Mouse (Mus musculus) heart, embryonic 13.5 days (tissue): ENCODE measurements at regions not wholly inside any gene's neighbourhood (a gene's known extent, or its start where the extent isn't known, plus 50 kb on each side); places are given as distances from the start of the nearest gene placed in this dataset.

Source experiments
- ATAC-seq: fragments of 200-750 bp; cut with Nextera tagmentation; 2 replicates; pipeline ENCODE4 v1.8.0; 2017; ENCODE audit warnings: moderate TSS enrichment; ENCODE audit not compliant: insufficient number of reproducible peaks, low FRiP score, low TSS enrichment; ENCODE audit errors: extremely low read depth
- H3K27ac ChIP-seq: fragments of 300-500 bp; sonication (generic); replicated peaks from 2 replicates; pipeline ENCODE4 v1.5.1; 2015; ENCODE audit warnings: moderate library complexity, mild to moderate bottlenecking, inconsistent platforms
- H3K27me3 ChIP-seq: fragments of 300-500 bp; sonication (generic); replicated peaks from 2 replicates; pipeline ENCODE4 v1.6.1; 2015; ENCODE audit warnings: mild to moderate bottlenecking, inconsistent platforms
- H3K36me3 ChIP-seq: fragments of 300-500 bp; sonication (generic); 2 replicates; pipeline ENCODE4 v1.6.1; 2015; ENCODE audit warnings: mild to moderate bottlenecking, inconsistent platforms
- H3K4me1 ChIP-seq: fragments of 300-500 bp; sonication (generic); 2 replicates; pipeline ENCODE4 v1.6.1; 2015; ENCODE audit warnings: inconsistent platforms
- H3K4me2 ChIP-seq: fragments of 300-500 bp; sonication (generic); 2 replicates; pipeline ENCODE4 v1.6.1; 2015; ENCODE audit warnings: inconsistent platforms, mild to moderate bottlenecking, moderate library complexity
- H3K4me3 ChIP-seq: fragments of 300-500 bp; sonication (generic); 2 replicates; pipeline ENCODE4 v1.5.1; 2015; ENCODE audit warnings: moderate library complexity, mild to moderate bottlenecking, inconsistent platforms
- H3K9ac ChIP-seq: fragments of 300-500 bp; sonication (generic); 2 replicates; pipeline ENCODE4 v1.6.1; 2015; ENCODE audit warnings: inconsistent platforms, mild to moderate bottlenecking, moderate library complexity
- H3K9me3 ChIP-seq: fragments of 300-500 bp; sonication (generic); 2 replicates; pipeline ENCODE4 v1.6.1; 2016; ENCODE audit warnings: inconsistent platforms
- whole genome bisulfite sequencing: fragments of 180-500 bp; shearing (Covaris S2); methylation state at CpG from one replicate; pipeline ENCODE4 v1.1.7; 2015; ENCODE audit warnings: mixed read lengths; 5-methylcytosine and 5-hydroxymethylcytosine counted together

GRCm38 (mm10) chr4:142825786-142826185 is 387.0 kb downstream of the Prdm2 start:
- Histone ChIP-seq H3K27ac (no peak overlapping the region), H3K27me3 (no peaks in the 10 kb centered on the region), H3K9me3 (no peaks in the 10 kb centered on the region), H3K9ac (no peak overlapping the region), H3K4me2 (no peak overlapping the region), H3K4me1 (no peaks in the 10 kb centered on the region; the same call in 1 of the 2 replicates), H3K36me3 (no peaks in the 10 kb centered on the region), H3K4me3 (no peak overlapping the region)
- ATAC-seq: no peak
- WGBS: 59% methylated on average over 5 of the region's 5 CpGs

- no peak overlapping the region for H3K4me2 ChIP-seq
- no peaks in the 10 kb centered on the region for H3K4me1 ChIP-seq
- no peak overlapping the region for H3K4me3 ChIP-seq
- H3K9me3 ChIP-seq: 0 out of 2 replicates have a peak, but pooled peaks cover 3% of the 10 kb centered on the region
- no peaks in the 10 kb centered on the region for H3K36me3 ChIP-seq
- WGBS: 73% methylated on average over 6 of the region's 6 CpGs
- no peak overlapping the region for H3K9ac ChIP-seq
- H3K27ac ChIP-seq: no peak overlapping the region
- 0 out of 2 replicates have a peak, but pooled peaks cover 2% of the 10 kb centered on the region for H3K27me3 ChIP-seq
- ATAC-seq: no peak
Measured at GRCm38 (mm10) chr4:142818440-142818839, 394.4 kb downstream of the Prdm2 start.

- ATAC-seq: no peak
- H3K9me3 ChIP-seq: 0 out of 2 replicates have a peak, but pooled peaks cover 3% of the 10 kb centered on the region
- WGBS: 83% methylated on average over 1 of the region's 1 CpGs
Measured at GRCm38 (mm10) chr4:142816986-142817385, 395.8 kb downstream of the Prdm2 start.

GRCm38 (mm10) chr4:142803819-142804218 is 409.0 kb downstream of the Prdm2 start:
- H3K4me2 ChIP-seq: no peak overlapping the region
- H3K9me3 ChIP-seq: no peaks in the 10 kb centered on the region
- H3K9ac ChIP-seq: no peak overlapping the region
- H3K4me1 ChIP-seq: no peaks in the 10 kb centered on the region
- no peak overlapping the region for H3K27ac ChIP-seq
- H3K27me3 ChIP-seq: no peaks in the 10 kb centered on the region
- no peak for ATAC-seq
- no peak overlapping the region for H3K4me3 ChIP-seq
- H3K36me3 ChIP-seq: no peaks in the 10 kb centered on the region
- WGBS: 74% methylated on average over 2 of the region's 2 CpGs

More at GRCm38 (mm10) chr4:142816986-142817385, 395.8 kb downstream of the Prdm2 start:
- Histone ChIP-seq H3K4me2 (no peak overlapping the region), H3K4me1 (no peaks in the 10 kb centered on the region), H3K9ac (no peak overlapping the region), H3K36me3 (no peaks in the 10 kb centered on the region), H3K27ac (no peak overlapping the region), H3K27me3 (0 out of 2 replicates have a peak, but pooled peaks cover 2% of the 10 kb centered on the region), H3K4me3 (no peak overlapping the region)

- H3K4me3 ChIP-seq: no peak overlapping the region
- no peaks in the 10 kb centered on the region for H3K4me1 ChIP-seq
- H3K27ac ChIP-seq: no peak overlapping the region
- no peaks in the 10 kb centered on the region for H3K36me3 ChIP-seq
- no peaks in the 10 kb centered on the region for H3K27me3 ChIP-seq
- no peak for ATAC-seq
- no peak overlapping the region for H3K9ac ChIP-seq
- WGBS: 68% methylated on average over 5 of the region's 5 CpGs
- no peak overlapping the region for H3K4me2 ChIP-seq
- no peaks in the 10 kb centered on the region for H3K9me3 ChIP-seq
Measured at GRCm38 (mm10) chr4:142799291-142799690, 413.5 kb downstream of the Prdm2 start.

GRCm38 (mm10) chr4:142798834-142799233 is 414.0 kb downstream of the Prdm2 start:
- no peaks in the 10 kb centered on the region for H3K9me3 ChIP-seq
- no peaks in the 10 kb centered on the region for H3K27me3 ChIP-seq
- no peaks in the 10 kb centered on the region for H3K36me3 ChIP-seq
- H3K9ac ChIP-seq: no peak overlapping the region
- ATAC-seq: no peak
- 68% methylated on average over 6 of the region's 6 CpGs for WGBS
- no peak overlapping the region for H3K27ac ChIP-seq
- no peak overlapping the region for H3K4me2 ChIP-seq
- H3K4me3 ChIP-seq: no peak overlapping the region
- H3K4me1 ChIP-seq: no peaks in the 10 kb centered on the region

GRCm38 (mm10) chr4:142792606-142792970 is 420.2 kb downstream of the Prdm2 start:
- H3K27me3 ChIP-seq: no peaks in the 10 kb centered on the region
- no peak for ATAC-seq
- 50% methylated on average over 2 of the region's 2 CpGs for whole genome bisulfite sequencing

GRCm38 (mm10) chr4:142791823-142792605 is 420.8 kb downstream of the Prdm2 start:
- no peak overlapping the region for H3K9ac ChIP-seq
- 68% methylated on average over 3 of the region's 3 CpGs for WGBS

More at GRCm38 (mm10) chr4:142792606-142792970, 420.2 kb downstream of the Prdm2 start:
- no peaks in the 10 kb centered on the region for H3K4me1 ChIP-seq
- no peaks in the 10 kb centered on the region for H3K36me3 ChIP-seq
- no peak overlapping the region for H3K9ac ChIP-seq
- no peak overlapping the region for H3K27ac ChIP-seq
- no peak overlapping the region for H3K4me2 ChIP-seq
- no peaks in the 10 kb centered on the region for H3K9me3 ChIP-seq
- no peak overlapping the region for H3K4me3 ChIP-seq

GRCm38 (mm10) chr4:142789048-142789447 is 423.7 kb downstream of the Prdm2 start:
- no peak for ATAC-seq
- Histone ChIP-seq H3K4me2 (no peak overlapping the region), H3K9me3 (0 out of 2 replicates have a peak, but pooled peaks cover 3% of the 10 kb centered on the region), H3K4me1 (no peaks in the 10 kb centered on the region), H3K9ac (no peak overlapping the region), H3K27me3 (no peaks in the 10 kb centered on the region), H3K36me3 (no peaks in the 10 kb centered on the region), H3K4me3 (no peak overlapping the region), H3K27ac (no peak overlapping the region)
- WGBS: 78% methylated on average over 7 of the region's 7 CpGs

More at GRCm38 (mm10) chr4:142791823-142792605, 420.8 kb downstream of the Prdm2 start:
- H3K4me1 ChIP-seq: no peaks in the 10 kb centered on the region
- H3K4me3 ChIP-seq: no peak overlapping the region
- no peaks in the 10 kb centered on the region for H3K27me3 ChIP-seq
- no peak overlapping the region for H3K27ac ChIP-seq
- no peaks in the 10 kb centered on the region for H3K9me3 ChIP-seq
- no peaks in the 10 kb centered on the region for H3K36me3 ChIP-seq
- no peak for ATAC-seq
- no peak overlapping the region for H3K4me2 ChIP-seq

GRCm38 (mm10) chr4:142785386-142785785 is 427.4 kb downstream of the Prdm2 start:
- Histone ChIP-seq H3K9ac (no peak overlapping the region), H3K4me1 (no peaks in the 10 kb centered on the region), H3K36me3 (no peaks in the 10 kb centered on the region), H3K27me3 (no peaks in the 10 kb centered on the region), H3K9me3 (0 out of 2 replicates have a peak, but pooled peaks cover 3% of the 10 kb centered on the region), H3K4me3 (no peak overlapping the region), H3K4me2 (no peak overlapping the region), H3K27ac (no peak overlapping the region)
- 81% methylated on average over 5 of the region's 5 CpGs for WGBS
- ATAC-seq: no peak

- H3K27ac ChIP-seq: no peak overlapping the region
- H3K9ac ChIP-seq: no peak overlapping the region
- no peak for ATAC-seq
- peaks cover 13% of the 10 kb centered on the region for H3K4me1 ChIP-seq
- H3K9me3 ChIP-seq: no peaks in the 10 kb centered on the region
- peaks cover 3% of the 10 kb centered on the region; the same call in 1 of the 2 replicates for H3K27me3 ChIP-seq
- no peak overlapping the region for H3K4me2 ChIP-seq
- 55% methylated on average over 10 of the region's 10 CpGs for WGBS
- no peak overlapping the region for H3K4me3 ChIP-seq
- no peaks in the 10 kb centered on the region for H3K36me3 ChIP-seq
Measured at GRCm38 (mm10) chr4:142776711-142777411, 435.9 kb downstream of the Prdm2 start.
